Mouse (Mus musculus): Measurements from ENCODE around the gene Gphb5. TPM values are rescaled to one million over a fixed set of nuclear protein-coding genes. Genes with fewer than 3 reads are reported as not detected.

Gphb5 gene
- polyA plus RNA-seq, 1 experiment from 2014 or later = not detected

- Histone ChIP-seq H3K4me3 (no peak overlapping the region), H3K9me3 (no peaks in the 10 kb centered on the region), H3K9ac (no peak overlapping the region), H3K36me3 (peaks cover 8% of the 10 kb centered on the region), H3K27me3 (replicated peaks) (peaks cover 22% of the 10 kb centered on the region), H3K4me1 (peaks cover 7% of the 10 kb centered on the region; the same call in 1 of the 2 replicates), H3K4me2 (no peak overlapping the region), H3K27ac (replicated peaks) (no peak overlapping the region)
- WGBS = 72% methylated on average over 9 of the region's 9 CpGs
- ATAC-seq (ENCODE audit: extremely low read depth, insufficient number of reproducible peaks, low FRiP score, low TSS enrichment) = no peak
Observed at GRCm38 (mm10) chr12:75391526-75391925, 25.1 kb downstream of the Gphb5 start.

- H3K9me3 ChIP-seq = no peaks in the 10 kb centered on the region
- H3K36me3 ChIP-seq = peaks cover 8% of the 10 kb centered on the region
- 0 out of 2 replicates have a peak overlapping the region, but pooled peaks have one; percentile 27 for H3K4me2 ChIP-seq
- H3K4me3 ChIP-seq = no peak overlapping the region
- no peak for ATAC-seq (ENCODE audit: extremely low read depth, insufficient number of reproducible peaks, low FRiP score, low TSS enrichment)
- H3K9ac ChIP-seq = 0 out of 2 replicates have a peak overlapping the region, but pooled peaks have one; percentile 3
- H3K4me1 ChIP-seq = no peaks in the 10 kb centered on the region
- WGBS = 32% methylated on average over 20 of the region's 20 CpGs
- H3K27ac ChIP-seq (replicated peaks) = no peak overlapping the region
- peaks cover 22% of the 10 kb centered on the region for H3K27me3 ChIP-seq (replicated peaks)
Observed at GRCm38 (mm10) chr12:75389308-75390135, 27.1 kb downstream of the Gphb5 start.

- ATAC-seq (ENCODE audit: extremely low read depth, insufficient number of reproducible peaks, low FRiP score, low TSS enrichment) = no peak
- no peak overlapping the region for H3K9ac ChIP-seq
- no peaks in the 10 kb centered on the region for H3K9me3 ChIP-seq
- no peak overlapping the region for H3K27ac ChIP-seq (replicated peaks)
- peaks cover 22% of the 10 kb centered on the region for H3K27me3 ChIP-seq (replicated peaks)
- peaks cover 8% of the 10 kb centered on the region for H3K36me3 ChIP-seq
- WGBS = 81% methylated on average over 9 of the region's 9 CpGs
- H3K4me2 ChIP-seq = no peak overlapping the region
- H3K4me1 ChIP-seq = no peaks in the 10 kb centered on the region
- no peak overlapping the region for H3K4me3 ChIP-seq
Observed at GRCm38 (mm10) chr12:75388521-75388920, 28.1 kb downstream of the Gphb5 start.

- 60% methylated on average over 15 of the region's 15 CpGs for WGBS
- Histone ChIP-seq H3K36me3 (peaks cover 4% of the 10 kb centered on the region), H3K4me2 (no peak overlapping the region), H3K9ac (no peak overlapping the region), H3K4me3 (no peak overlapping the region), H3K4me1 (no peaks in the 10 kb centered on the region), H3K27ac (replicated peaks) (no peak overlapping the region), H3K27me3 (replicated peaks) (peaks cover 22% of the 10 kb centered on the region), H3K9me3 (no peaks in the 10 kb centered on the region)
- ATAC-seq (ENCODE audit: extremely low read depth, insufficient number of reproducible peaks, low FRiP score, low TSS enrichment) = no peak
Observed at GRCm38 (mm10) chr12:75387846-75388245, 28.7 kb downstream of the Gphb5 start.

- no peak overlapping the region for H3K4me3 ChIP-seq
- no peak overlapping the region for H3K4me2 ChIP-seq
- ATAC-seq (ENCODE audit: extremely low read depth, insufficient number of reproducible peaks, low FRiP score, low TSS enrichment) = no peak
- peaks cover 22% of the 10 kb centered on the region for H3K27me3 ChIP-seq (replicated peaks)
- no peak overlapping the region for H3K27ac ChIP-seq (replicated peaks)
- no peaks in the 10 kb centered on the region for H3K36me3 ChIP-seq
- H3K9me3 ChIP-seq = no peaks in the 10 kb centered on the region
- no peaks in the 10 kb centered on the region for H3K4me1 ChIP-seq
- 78% methylated on average over 8 of the region's 8 CpGs for WGBS
- H3K9ac ChIP-seq = no peak overlapping the region
Observed at GRCm38 (mm10) chr12:75387156-75387555, 29.4 kb downstream of the Gphb5 start.

- no peak overlapping the region for H3K4me2 ChIP-seq
- H3K27ac ChIP-seq (replicated peaks) = no peak overlapping the region
- WGBS = 77% methylated on average over 9 of the region's 9 CpGs
- H3K4me1 ChIP-seq = no peaks in the 10 kb centered on the region
- H3K9me3 ChIP-seq = no peaks in the 10 kb centered on the region
- H3K36me3 ChIP-seq = no peaks in the 10 kb centered on the region
- no peak overlapping the region for H3K9ac ChIP-seq
- H3K4me3 ChIP-seq = no peak overlapping the region
- ATAC-seq (ENCODE audit: extremely low read depth, insufficient number of reproducible peaks, low FRiP score, low TSS enrichment) = no peak
- peaks cover 22% of the 10 kb centered on the region for H3K27me3 ChIP-seq (replicated peaks)
Observed at GRCm38 (mm10) chr12:75386731-75387130, 29.9 kb downstream of the Gphb5 start.

- Histone ChIP-seq H3K27me3 (replicated peaks) (no peaks in the 10 kb centered on the region), H3K4me2 (no peak overlapping the region), H3K9me3 (no peaks in the 10 kb centered on the region), H3K4me1 (no peaks in the 10 kb centered on the region), H3K36me3 (peaks cover 25% of the 10 kb centered on the region), H3K9ac (no peak overlapping the region), H3K4me3 (no peak overlapping the region), H3K27ac (replicated peaks) (no peak overlapping the region)
- 79% methylated on average over 6 of the region's 6 CpGs for WGBS
- no peak for ATAC-seq (ENCODE audit: extremely low read depth, insufficient number of reproducible peaks, low FRiP score, low TSS enrichment)
Observed at GRCm38 (mm10) chr12:75376126-75376525, 40.5 kb downstream of the Gphb5 start.

GRCm38 (mm10) chr12:75375060-75375459 lies 41.5 kb downstream of the Gphb5 start:
- ATAC-seq (ENCODE audit: extremely low read depth, insufficient number of reproducible peaks, low FRiP score, low TSS enrichment) = no peak
- H3K4me1 ChIP-seq = no peaks in the 10 kb centered on the region
- 83% methylated on average over 12 of the region's 12 CpGs for WGBS

GRCm38 (mm10) chr12:75374437-75374836 lies 42.1 kb downstream of the Gphb5 start:
- Histone ChIP-seq H3K27ac (replicated peaks) (no peak overlapping the region), H3K4me1 (peaks cover 2% of the 10 kb centered on the region; the same call in 1 of the 2 replicates), H3K36me3 (peaks cover 25% of the 10 kb centered on the region), H3K9me3 (no peaks in the 10 kb centered on the region), H3K4me3 (no peak overlapping the region), H3K4me2 (no peak overlapping the region), H3K9ac (no peak overlapping the region), H3K27me3 (replicated peaks) (no peaks in the 10 kb centered on the region)
- 83% methylated on average over 10 of the region's 10 CpGs for WGBS
- no peak for ATAC-seq (ENCODE audit: extremely low read depth, insufficient number of reproducible peaks, low FRiP score, low TSS enrichment)

More at GRCm38 (mm10) chr12:75375060-75375459, 41.5 kb downstream of the Gphb5 start:
- no peak overlapping the region for H3K4me3 ChIP-seq
- peaks cover 25% of the 10 kb centered on the region for H3K36me3 ChIP-seq
- H3K27me3 ChIP-seq (replicated peaks) = no peaks in the 10 kb centered on the region
- no peaks in the 10 kb centered on the region for H3K9me3 ChIP-seq
- H3K4me2 ChIP-seq = no peak overlapping the region
- no peak overlapping the region for H3K27ac ChIP-seq (replicated peaks)
- H3K9ac ChIP-seq = no peak overlapping the region

- Histone ChIP-seq H3K27me3 (replicated peaks) (no peaks in the 10 kb centered on the region), H3K36me3 (no peaks in the 10 kb centered on the region), H3K27ac (replicated peaks) (peak overlapping the region; percentile 58), H3K4me3 (no peak overlapping the region), H3K4me2 (no peak overlapping the region), H3K4me1 (peaks cover 23% of the 10 kb centered on the region), H3K9me3 (no peaks in the 10 kb centered on the region), H3K9ac (no peak overlapping the region)
- 35% methylated on average over 2 of the region's 2 CpGs for WGBS
- no peak for ATAC-seq (ENCODE audit: extremely low read depth, insufficient number of reproducible peaks, low FRiP score, low TSS enrichment)
Observed at GRCm38 (mm10) chr12:75369418-75369851, 47.1 kb downstream of the Gphb5 start.

- Histone ChIP-seq H3K36me3 (no peaks in the 10 kb centered on the region), H3K27ac (replicated peaks) (0 out of 2 replicates have a peak overlapping the region, but pooled peaks have one; percentile 58), H3K4me2 (no peak overlapping the region), H3K4me3 (no peak overlapping the region), H3K27me3 (replicated peaks) (no peaks in the 10 kb centered on the region), H3K4me1 (peaks cover 23% of the 10 kb centered on the region), H3K9me3 (no peaks in the 10 kb centered on the region), H3K9ac (no peak overlapping the region)
- 68% methylated on average over 5 of the region's 5 CpGs for WGBS
- no peak for ATAC-seq (ENCODE audit: extremely low read depth, insufficient number of reproducible peaks, low FRiP score, low TSS enrichment)
Observed at GRCm38 (mm10) chr12:75368527-75368926, 48.1 kb downstream of the Gphb5 start.

- H3K4me1 ChIP-seq = peaks cover 23% of the 10 kb centered on the region
- H3K27me3 ChIP-seq (replicated peaks) = no peaks in the 10 kb centered on the region
- WGBS = 83% methylated on average over 6 of the region's 6 CpGs
- no peaks in the 10 kb centered on the region for H3K9me3 ChIP-seq
- H3K36me3 ChIP-seq = peaks cover 9% of the 10 kb centered on the region; the same call in 1 of the 2 replicates
- H3K4me2 ChIP-seq = no peak overlapping the region
- H3K4me3 ChIP-seq = no peak overlapping the region
- no peak overlapping the region for H3K27ac ChIP-seq (replicated peaks)
- no peak for ATAC-seq (ENCODE audit: extremely low read depth, insufficient number of reproducible peaks, low FRiP score, low TSS enrichment)
- no peak overlapping the region for H3K9ac ChIP-seq
Observed at GRCm38 (mm10) chr12:75367371-75367770, 49.2 kb downstream of the Gphb5 start.
